Mouse (Mus musculus): ENCODE results near the gene Nomo1.
A peak's percentile ranks its signal among the peaks of the same experiment; 100 is the strongest.

The Nomo1 gene

GRCm38 (mm10) chr7:46033109-46033869 is at the start of gene Nomo1:
Nomo1 (plus strand) TSS chr7:46033698.
- peak; percentile 85 for DNase-seq (ENCODE audit: extremely low read depth, low read depth)

DNA sequence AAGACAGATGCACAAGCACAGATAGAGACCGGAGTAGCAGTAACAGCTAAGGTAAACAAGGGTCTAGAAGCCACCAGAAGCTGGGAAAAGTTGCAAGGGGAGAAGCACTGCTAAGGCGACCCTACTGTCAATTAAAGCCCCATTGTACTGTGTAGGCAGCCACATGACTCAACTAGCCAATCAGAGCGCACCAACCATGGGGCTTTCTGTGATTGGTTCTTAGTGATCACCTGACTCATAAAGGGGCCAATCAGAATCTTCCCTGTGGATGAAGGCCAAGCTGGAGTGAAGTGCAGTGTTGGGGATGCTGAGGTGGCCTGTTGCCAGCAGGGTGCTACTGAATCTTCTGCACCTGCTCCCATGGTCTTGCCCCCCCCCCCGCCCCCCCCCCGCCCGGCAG is 46.6 kb upstream of the Nomo1 start:
- no peak for DNase-seq (ENCODE audit: extremely low read depth, low read depth)

DNA sequence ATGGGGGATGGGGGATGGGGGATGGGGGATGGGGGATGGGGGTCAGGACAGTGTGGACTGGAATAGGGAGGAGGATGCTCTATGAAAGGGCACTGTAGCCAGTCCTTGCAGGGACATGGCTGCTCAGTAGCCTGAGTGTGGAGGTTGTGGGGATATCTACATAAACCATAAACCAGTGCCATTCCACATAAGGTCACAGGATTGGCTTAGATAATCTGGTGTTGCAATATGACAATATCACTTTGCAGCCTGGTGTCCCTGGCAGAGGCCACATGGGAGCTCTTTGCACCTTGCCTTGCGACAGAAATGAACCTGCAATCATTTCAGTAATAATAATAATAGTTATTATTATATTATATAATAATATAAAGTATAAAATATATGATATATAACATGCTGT is 45.2 kb upstream of the Nomo1 start:
- no peak for DNase-seq (ENCODE audit: extremely low read depth, low read depth)

- DNase-seq (ENCODE audit: extremely low read depth, low read depth) = no peak
Observed at GRCm38 (mm10) chr7:45992470-45992869, 41.0 kb upstream of the Nomo1 start.

GRCm38 (mm10) chr7:46000577-46000976 is 32.9 kb upstream of the Nomo1 start:
- no peak for DNase-seq (ENCODE audit: extremely low read depth, low read depth)

- DNase-seq (ENCODE audit: extremely low read depth, low read depth) = no peak
Observed at GRCm38 (mm10) chr7:46002748-46003147, 30.8 kb upstream of the Nomo1 start.

DNA sequence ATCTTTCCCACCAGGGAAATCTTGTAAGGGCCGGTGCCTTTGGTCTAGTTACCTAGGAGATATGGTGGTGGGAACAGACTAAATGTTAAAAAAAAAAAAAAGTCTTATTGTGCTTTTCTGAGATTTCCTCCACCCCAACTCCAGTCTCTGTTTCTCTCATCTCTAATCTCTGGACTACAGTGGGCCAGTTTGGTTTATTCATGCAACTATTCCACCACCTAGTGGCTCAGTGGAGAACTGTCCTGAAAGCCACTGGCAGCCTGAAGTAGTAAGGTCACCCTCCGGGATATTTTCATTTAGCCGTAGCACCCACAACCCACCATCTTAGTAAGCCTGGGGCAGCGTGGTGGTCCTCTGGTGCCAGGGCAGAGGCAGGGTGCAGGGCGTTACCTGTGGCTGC is 23.9 kb upstream of the Nomo1 start:
- peak; percentile 46 for DNase-seq (ENCODE audit: extremely low read depth, low read depth)

GRCm38 (mm10) chr7:46012121-46012520 is 21.4 kb upstream of the Nomo1 start:
- peak; percentile 22 for DNase-seq (ENCODE audit: extremely low read depth, low read depth)

DNA sequence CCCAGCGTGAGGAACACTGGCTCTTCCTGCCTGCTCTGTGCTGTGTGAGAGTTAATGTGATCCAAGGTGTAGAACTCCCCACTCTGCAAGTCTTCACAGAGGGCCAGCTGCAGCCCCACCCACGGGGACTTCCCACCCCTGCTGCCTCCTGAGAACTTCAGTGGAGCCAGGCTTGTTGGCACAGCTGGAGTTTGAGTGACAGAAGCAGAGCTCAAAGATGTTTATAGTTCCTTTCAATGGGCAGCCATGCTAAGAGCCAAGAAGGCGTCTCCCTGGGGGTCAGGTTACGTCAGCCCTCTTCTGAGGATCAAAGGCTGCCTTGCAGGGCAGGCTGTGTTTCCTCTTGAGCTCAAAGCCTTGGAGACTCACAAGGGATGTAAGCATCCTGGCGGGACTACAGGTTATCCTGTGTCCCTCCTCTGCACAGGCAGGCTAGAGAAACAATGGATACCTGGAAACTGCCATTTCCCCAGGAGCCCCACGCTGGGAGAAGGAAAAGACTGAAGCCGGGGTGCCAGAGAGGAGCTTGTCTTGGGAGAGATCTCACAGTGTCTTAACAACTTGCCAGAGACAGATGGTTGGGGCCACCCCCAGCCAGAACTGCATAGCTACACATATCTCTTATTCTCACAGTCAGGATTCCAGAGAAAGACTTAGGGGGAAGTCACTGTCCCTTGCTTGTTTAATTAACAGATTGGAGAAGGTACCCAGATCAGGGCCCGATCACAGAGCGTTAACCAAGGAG is 20.1 kb upstream of the Nomo1 start:
- no peak for DNase-seq (ENCODE audit: extremely low read depth, low read depth)

DNA sequence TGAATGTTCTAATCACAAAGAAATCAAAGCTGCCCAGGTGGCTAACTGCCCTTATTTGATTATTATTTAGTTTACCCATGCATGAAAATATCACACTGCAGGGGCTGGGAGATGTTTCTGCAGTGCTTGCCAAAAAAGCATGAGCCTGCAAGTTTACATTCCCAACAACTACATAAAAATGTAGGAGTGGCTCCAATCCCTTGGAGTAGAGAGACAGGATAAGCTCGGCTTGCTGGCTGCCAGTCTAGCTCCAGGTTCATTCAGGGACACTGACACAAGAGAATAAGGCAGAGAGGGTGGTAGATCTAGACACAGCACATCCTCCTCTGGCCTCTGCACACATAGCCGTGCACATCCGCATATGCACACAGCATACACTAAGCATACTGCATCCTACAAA is 13.9 kb upstream of the Nomo1 start:
- DNase-seq (ENCODE audit: extremely low read depth, low read depth) = no peak

DNA sequence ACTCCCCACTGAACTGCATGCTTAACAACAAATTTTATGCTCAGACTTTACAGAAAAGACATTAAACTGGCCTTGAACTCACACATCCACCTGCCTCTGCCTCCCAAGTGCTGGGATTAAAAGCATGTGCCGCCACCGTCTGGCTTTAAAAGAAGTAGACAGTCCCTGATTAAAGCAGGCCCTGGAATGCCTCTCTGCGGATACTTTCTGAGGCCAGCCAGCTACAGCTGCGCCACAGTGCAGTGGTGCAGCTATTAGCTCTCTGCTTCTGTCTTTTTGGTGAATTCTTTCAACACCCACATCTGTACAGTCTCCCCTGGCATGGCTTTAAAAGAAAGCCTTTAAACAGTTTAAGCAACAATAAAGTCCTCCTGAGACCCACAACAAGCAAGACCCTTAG is 11.5 kb upstream of the Nomo1 start:
- no peak for DNase-seq (ENCODE audit: extremely low read depth, low read depth)

GRCm38 (mm10) chr7:46025436-46025835 is 8.1 kb upstream of the Nomo1 start:
- no peak for DNase-seq (ENCODE audit: extremely low read depth, low read depth)

DNA sequence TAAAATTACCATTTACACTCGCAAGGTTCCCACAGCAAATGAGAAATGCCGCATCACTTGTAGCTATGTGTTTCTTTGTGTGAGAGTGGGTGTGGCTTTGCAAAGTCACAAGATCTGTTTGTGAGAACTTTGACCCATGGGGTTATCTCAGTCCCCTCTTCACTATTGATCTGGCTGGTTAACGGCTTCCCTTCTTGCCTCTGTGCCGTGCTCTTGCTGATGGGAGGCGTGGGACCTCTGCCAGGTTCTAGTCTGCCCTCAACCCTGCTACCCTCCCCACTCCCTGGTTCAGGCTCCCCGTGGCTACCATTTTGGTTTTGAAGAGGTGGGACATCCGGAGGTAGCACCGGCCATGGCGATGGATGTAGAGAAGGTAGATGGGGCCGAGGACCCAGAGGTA is 4.8 kb upstream of the Nomo1 start:
- peak; percentile 44 for DNase-seq (ENCODE audit: extremely low read depth, low read depth)

DNA sequence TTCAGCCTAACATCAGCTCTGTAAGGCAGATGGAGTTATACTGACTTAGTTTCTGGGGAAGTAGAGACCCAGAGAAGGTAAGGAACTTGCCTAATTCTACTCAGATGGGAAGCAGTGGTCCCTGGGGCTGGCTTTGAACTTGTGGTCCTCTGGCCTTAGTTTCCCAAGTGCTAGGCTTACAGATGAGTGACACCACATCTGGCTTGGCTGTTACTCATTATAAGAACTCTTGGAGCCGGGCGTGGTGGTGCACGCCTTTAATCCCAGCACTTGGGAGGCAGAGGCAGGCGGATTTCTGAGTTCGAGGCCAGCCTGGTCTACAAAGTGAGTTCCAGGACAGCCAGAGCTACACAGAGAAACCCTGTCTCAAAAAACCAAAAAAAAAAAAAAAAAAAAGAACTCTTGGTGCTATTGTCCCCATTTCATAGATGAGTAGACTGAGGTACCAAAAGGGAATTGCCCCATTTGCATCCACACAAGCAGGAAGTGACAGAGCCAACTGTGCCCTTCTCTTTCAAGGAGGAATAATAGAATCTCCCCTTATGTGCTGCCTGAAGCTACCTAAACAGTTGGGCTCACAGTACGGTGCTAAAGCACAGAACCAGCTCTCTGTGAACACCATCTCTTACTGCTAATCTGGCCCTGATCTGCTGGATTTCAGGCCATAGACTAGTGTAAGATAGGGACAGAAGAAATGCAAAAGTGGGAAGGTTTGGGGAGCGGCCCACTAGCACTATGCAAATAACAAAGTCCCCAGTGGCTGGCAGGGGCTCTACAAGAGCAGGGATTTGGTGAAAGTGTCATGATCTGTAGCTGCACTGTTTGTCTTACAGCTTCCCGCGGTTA is 4.0 kb upstream of the Nomo1 start:
- peak; percentile 33 for DNase-seq (ENCODE audit: extremely low read depth, low read depth)

DNA sequence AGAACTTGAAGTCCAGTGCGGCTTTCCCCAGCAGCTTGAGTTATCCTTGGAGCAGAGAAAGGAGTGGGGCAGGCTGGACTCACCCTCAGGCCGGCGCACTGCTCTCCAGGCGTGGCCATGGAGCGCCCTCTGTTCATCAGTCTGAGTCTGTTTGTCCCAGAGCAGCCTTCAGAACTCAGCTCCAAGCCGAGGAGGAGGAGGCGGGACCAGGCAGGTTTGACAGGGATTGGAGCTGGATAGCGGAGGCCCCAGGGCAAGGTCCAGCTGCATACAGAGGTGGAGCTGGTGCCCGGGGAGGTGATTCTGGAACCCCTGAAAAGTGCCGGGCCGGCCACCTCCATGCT is 3.4 kb upstream of the Nomo1 start, which contains the start of gene Abcc6:
TSS of gene Abcc6 (minus strand) at position 158 of the 344 bp plus-strand sequence.
- DNase-seq (ENCODE audit: extremely low read depth, low read depth) = peak; percentile 8

GRCm38 (mm10) chr7:46031075-46031474 is 2.4 kb upstream of the Nomo1 start:
- peak; percentile 50 for DNase-seq (ENCODE audit: extremely low read depth, low read depth)

- peak; percentile 13 for DNase-seq (ENCODE audit: extremely low read depth, low read depth)
Observed at GRCm38 (mm10) chr7:46033870-46034337, 406 bp downstream of the Nomo1 start.

DNA sequence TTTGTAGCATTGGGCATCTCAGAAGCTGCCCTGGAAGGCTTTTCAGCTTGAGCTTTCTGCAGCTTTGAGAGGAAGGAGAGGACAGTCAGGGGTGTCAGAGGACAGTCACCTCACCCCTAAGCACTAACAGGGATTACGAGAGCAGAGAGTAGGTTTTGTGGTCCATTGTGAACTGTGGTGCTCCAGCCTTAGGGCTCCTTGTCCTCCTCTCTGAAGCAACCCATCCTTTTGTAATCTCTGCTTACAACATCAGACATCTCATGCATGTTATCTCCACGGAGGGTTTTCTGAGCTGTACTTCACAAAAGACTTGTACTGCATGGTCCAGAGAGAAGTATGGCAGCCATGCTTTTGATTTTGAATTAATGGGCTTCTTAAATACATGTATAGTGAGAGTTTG is 1.5 kb downstream of the Nomo1 start:
- no peak for DNase-seq (ENCODE audit: extremely low read depth, low read depth)

- DNase-seq (ENCODE audit: extremely low read depth, low read depth) = peak; percentile 89
Observed at GRCm38 (mm10) chr7:46035468-46035867, 2.0 kb downstream of the Nomo1 start.

DNA sequence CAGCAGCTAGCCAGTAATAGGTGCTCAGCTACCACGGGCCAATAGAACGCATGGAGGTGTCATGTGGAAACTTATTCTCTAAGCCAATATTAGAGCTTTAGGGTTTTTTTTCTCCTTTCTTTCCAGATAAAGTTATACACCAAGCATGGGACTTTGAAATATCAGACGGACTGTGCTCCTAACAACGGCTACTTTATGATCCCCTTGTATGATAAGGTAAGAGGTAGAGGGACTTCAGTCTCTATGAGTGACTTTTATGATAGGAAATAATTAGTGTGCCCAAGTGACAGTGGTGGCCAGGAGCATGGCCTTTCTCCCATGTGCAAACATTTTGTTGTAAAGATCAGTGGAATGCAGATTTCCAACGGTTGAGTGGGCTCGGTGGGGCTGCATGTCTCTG is 3.9 kb downstream of the Nomo1 start:
- DNase-seq (ENCODE audit: extremely low read depth, low read depth) = no peak

DNA sequence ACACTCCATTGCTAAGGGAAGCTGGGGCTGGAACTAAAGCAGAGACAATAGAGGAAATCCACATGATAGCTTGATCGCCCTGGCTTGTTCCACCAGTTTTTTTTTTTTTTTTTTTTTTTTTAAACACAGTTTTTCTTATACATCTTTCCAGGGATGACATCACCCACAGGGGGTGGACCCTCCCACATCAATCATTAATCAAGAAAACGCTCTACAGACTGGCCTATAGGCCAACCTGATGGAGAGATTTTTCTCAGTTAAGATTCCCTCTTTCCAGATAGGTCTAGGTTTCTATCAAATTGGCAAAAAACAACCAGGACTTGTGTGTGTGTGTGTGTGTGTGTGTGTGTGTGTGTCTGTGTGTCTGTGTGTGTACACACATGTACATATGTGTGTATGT is 6.4 kb downstream of the Nomo1 start:
- no peak for DNase-seq (ENCODE audit: extremely low read depth, low read depth)

- no peak for DNase-seq (ENCODE audit: extremely low read depth, low read depth)
Observed at GRCm38 (mm10) chr7:46044106-46044505, 10.6 kb downstream of the Nomo1 start.
